Mouse (Mus musculus) small intestine, adult 2 months (tissue): Measurements from ENCODE around the gene Bcas3. TPM values are rescaled to one million over a fixed set of nuclear protein-coding genes. Genes with fewer than 3 reads are reported as not detected.

Experiments used
- H3K27ac ChIP-seq: fragments of 200-500 bp; 2 replicates; pipeline ENCODE4 v1.5.1; 2012; ENCODE audit warnings: low read depth, low read length, control low read depth, inconsistent platforms; ENCODE audit not compliant: insufficient read depth
- H3K27me3 ChIP-seq: fragments of 200-500 bp; 2 replicates; pipeline ENCODE4 v1.6.1; 2012; ENCODE audit warnings: mild to moderate bottlenecking, moderate library complexity, low read length, inconsistent platforms; ENCODE audit not compliant: control insufficient read depth, insufficient read depth
- H3K36me3 ChIP-seq: fragments of 200-500 bp; 2 replicates; pipeline ENCODE4 v1.6.1; 2012; ENCODE audit warnings: mild to moderate bottlenecking, low read length, control low read depth, inconsistent platforms; ENCODE audit not compliant: control insufficient read depth, insufficient read depth
- H3K4me1 ChIP-seq: fragments of 200-500 bp; 2 replicates; pipeline ENCODE4 v1.6.1; 2012; ENCODE audit warnings: low read length, inconsistent platforms, mixed read lengths; ENCODE audit not compliant: control insufficient read depth, insufficient read depth, insufficient read length
- H3K4me3 ChIP-seq: fragments of 200-500 bp; 2 replicates; pipeline ENCODE4 v1.5.1; 2012; ENCODE audit warnings: low read depth, mild to moderate bottlenecking, control low read depth, inconsistent platforms, low read length, moderate library complexity
- CTCF ChIP-seq: fragments of 200-500 bp; IDR thresholded peaks from 2 replicates; pipeline ENCODE4 v1.5.1; 2012; ENCODE audit warnings: low read depth, mild to moderate bottlenecking, control low read depth, inconsistent platforms, low read length, moderate library complexity, mixed read lengths; ENCODE audit not compliant: insufficient replicate concordance, insufficient read length; ENCODE audit errors: extremely low read depth
- POLR2A ChIP-seq: fragments of 200-500 bp; IDR thresholded peaks from 2 replicates; pipeline ENCODE4 v1.6.1; 2012; ENCODE audit warnings: low read depth, mild to moderate bottlenecking, control low read depth, inconsistent platforms, low read length, moderate library complexity
- WGBS: fragments of 180-500 bp; shearing (Covaris S2); methylation state at CpG from one replicate; pipeline ENCODE4 v1.1.7; 2018; 5-methylcytosine and 5-hydroxymethylcytosine counted together
- polyA plus RNA-seq: library from polyadenylated mRNA; depleted of rRNA; stranded (reverse); fragments of >200 nt; gene quantifications from 2 replicates; pipeline ENCODE4 v1.2.3, GENCODE M21; 2012

Bcas3 gene
- polyA plus RNA-seq, 1 experiment: 32.1 TPM

GRCm38 (mm10) chr11:85447375-85447774, 94.4 kb downstream of the Bcas3 start:
- WGBS: 85% methylated on average over 5 of the region's 5 CpGs
- TF ChIP-seq POLR2A (no peak), CTCF (no peak)
- Histone ChIP-seq H3K4me3 (no peak overlapping the region), H3K27ac (no peak overlapping the region), H3K4me1 (no peaks in the 10 kb centered on the region), H3K27me3 (no peaks in the 10 kb centered on the region), H3K36me3 (no peaks in the 10 kb centered on the region)

DNA sequence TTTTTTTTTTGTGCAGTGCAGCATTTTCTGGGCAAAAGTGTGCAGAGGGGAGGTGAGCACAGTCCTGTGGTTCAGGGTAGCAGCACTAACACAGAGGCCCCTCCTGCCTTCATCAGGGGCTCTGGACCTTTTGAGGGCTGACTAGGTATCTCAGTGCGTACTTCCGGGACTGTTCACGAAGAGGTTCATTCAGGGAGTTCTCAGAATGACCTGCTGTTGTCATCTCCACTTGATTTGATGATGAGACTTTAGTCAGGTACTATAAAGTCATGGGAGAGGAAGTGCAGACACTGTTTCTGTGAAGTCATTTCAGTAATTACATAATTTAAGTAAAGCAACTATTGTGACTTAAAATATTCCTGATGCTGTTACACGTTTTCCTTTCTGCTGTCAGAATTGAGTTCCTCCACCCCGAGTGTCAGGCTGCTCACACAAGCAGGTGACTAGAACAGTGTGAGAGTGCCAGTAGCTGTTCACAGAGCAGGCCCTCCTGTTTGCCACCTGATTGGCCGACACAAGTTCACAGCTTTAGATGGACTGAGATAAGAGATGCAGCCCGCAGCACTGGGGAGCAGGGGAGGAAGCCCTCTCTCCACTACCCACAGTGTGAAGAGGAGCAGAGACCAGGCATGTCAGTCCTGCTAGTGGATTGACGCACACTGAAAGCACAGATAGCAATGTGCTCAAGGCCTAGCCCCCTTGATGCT, 100.8 kb downstream of the Bcas3 start:
- no peaks in the 10 kb centered on the region for H3K36me3 ChIP-seq
- no peak overlapping the region for H3K4me3 ChIP-seq
- H3K4me1 ChIP-seq: no peaks in the 10 kb centered on the region
- H3K27ac ChIP-seq: no peak overlapping the region
- TF ChIP-seq CTCF (no peak), POLR2A (no peak)
- no peaks in the 10 kb centered on the region for H3K27me3 ChIP-seq
- 64% methylated on average over 8 of the region's 8 CpGs for WGBS

GRCm38 (mm10) chr11:85454305-85454682, 101.3 kb downstream of the Bcas3 start:
- H3K27ac ChIP-seq: no peak overlapping the region
- no peak for TF ChIP-seq CTCF
- no peak for TF ChIP-seq POLR2A
- 89% methylated on average over 5 of the region's 5 CpGs for WGBS
- H3K4me3 ChIP-seq: no peak overlapping the region
- H3K36me3 ChIP-seq: no peaks in the 10 kb centered on the region
- no peaks in the 10 kb centered on the region for H3K4me1 ChIP-seq
- no peaks in the 10 kb centered on the region for H3K27me3 ChIP-seq

DNA sequence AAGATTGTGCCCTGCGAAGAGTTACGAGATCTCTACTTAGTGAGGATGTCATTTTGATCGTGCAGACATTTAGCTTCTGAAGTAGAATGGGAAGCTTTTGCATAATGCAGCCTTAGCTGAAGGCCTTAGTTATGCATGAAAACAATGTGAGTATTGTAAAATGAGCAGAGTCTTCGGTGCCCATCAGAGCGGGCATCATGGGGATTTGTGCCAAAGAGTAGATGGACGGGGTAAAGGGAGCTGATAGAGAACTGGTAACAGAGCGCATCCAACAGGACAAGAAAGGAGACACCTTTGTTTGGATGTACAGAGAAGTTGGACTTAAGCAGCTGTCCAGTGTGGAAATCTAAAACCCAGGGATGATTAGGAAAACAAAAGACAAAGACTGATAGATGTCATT, 108.6 kb downstream of the Bcas3 start:
- TF ChIP-seq POLR2A (no peak), CTCF (no peak)
- WGBS: 90% methylated on average over 7 of the region's 7 CpGs

DNA sequence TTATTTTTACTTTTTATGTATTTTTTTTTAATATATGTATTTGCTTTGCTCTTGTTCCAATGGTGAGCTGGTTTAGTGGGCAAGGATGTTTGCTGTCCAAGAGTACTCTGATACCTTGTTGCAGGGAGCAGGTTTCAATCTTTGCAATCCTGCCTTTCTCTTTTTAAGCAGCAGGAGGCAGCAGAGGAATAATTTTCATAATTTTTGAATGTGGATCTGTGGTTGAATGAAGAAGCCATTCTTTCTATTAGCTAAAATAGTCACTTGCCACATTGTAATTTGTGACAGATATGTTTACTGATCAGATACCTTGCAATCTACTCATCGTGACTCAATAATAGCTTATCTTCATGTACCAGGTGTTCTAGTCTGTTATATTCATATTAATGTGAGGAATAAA, 116.6 kb downstream of the Bcas3 start:
- no peak overlapping the region for H3K4me3 ChIP-seq
- H3K4me1 ChIP-seq: no peaks in the 10 kb centered on the region
- 29% methylated on average over 1 of the region's 1 CpGs for WGBS
- H3K36me3 ChIP-seq: no peaks in the 10 kb centered on the region
- H3K27me3 ChIP-seq: no peaks in the 10 kb centered on the region
- no peak overlapping the region for H3K27ac ChIP-seq
- TF ChIP-seq POLR2A: no peak
- no peak for TF ChIP-seq CTCF

More for the DNA sequence above, 108.6 kb downstream of the Bcas3 start:
- no peaks in the 10 kb centered on the region for H3K4me1 ChIP-seq
- no peak overlapping the region for H3K4me3 ChIP-seq
- no peaks in the 10 kb centered on the region for H3K27me3 ChIP-seq
- H3K27ac ChIP-seq: no peak overlapping the region
- no peaks in the 10 kb centered on the region for H3K36me3 ChIP-seq

GRCm38 (mm10) chr11:85470508-85470907, 117.5 kb downstream of the Bcas3 start:
- 73% methylated on average over 4 of the region's 4 CpGs for WGBS
- TF ChIP-seq CTCF (no peak), POLR2A (no peak)
- H3K27ac ChIP-seq: no peak overlapping the region

DNA sequence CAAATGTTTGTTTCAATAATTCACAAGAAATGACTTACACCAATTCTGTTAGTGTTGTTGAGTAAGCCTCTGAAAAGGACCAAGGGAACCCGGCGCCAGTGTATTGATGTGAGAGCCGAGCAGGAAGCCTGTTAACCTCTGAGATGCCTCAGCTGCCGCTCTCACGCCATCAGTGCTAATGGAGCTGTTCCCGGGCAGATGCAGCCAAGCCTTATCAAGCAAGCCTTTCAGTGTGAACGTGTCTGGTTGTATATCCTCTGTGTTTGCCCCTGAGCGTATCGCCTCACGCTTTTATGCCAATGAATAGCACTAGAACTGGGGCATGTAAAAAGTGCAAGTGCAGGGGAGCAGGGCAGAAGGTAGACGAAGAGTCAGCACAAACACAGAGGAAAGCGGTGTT, 121.4 kb downstream of the Bcas3 start:
- WGBS: 75% methylated on average over 12 of the region's 12 CpGs
- no peaks in the 10 kb centered on the region for H3K36me3 ChIP-seq
- TF ChIP-seq POLR2A (no peak), CTCF (no peak)
- no peaks in the 10 kb centered on the region for H3K27me3 ChIP-seq
- H3K4me1 ChIP-seq: no peaks in the 10 kb centered on the region
- H3K27ac ChIP-seq: no peak overlapping the region
- H3K4me3 ChIP-seq: no peak overlapping the region

More at GRCm38 (mm10) chr11:85470508-85470907, 117.5 kb downstream of the Bcas3 start:
- no peaks in the 10 kb centered on the region for H3K27me3 ChIP-seq
- H3K4me3 ChIP-seq: no peak overlapping the region
- H3K4me1 ChIP-seq: no peaks in the 10 kb centered on the region
- no peaks in the 10 kb centered on the region for H3K36me3 ChIP-seq
